Mouse (Mus musculus) hindbrain, embryonic 16.5 days (tissue): Measurements from ENCODE around the gene Kif26a. TPM values are rescaled to one million over a fixed set of nuclear protein-coding genes. Genes with fewer than 3 reads are reported as not detected.

Experiments used
- ATAC-seq: fragments of 200-750 bp; cut with Nextera tagmentation; 2 replicates; pipeline ENCODE4 v1.8.0; 2017; ENCODE audit warnings: moderate TSS enrichment, moderate library complexity
- H3K27ac ChIP-seq: fragments of 300-500 bp; sonication (generic); 2 replicates; pipeline ENCODE4 v1.5.1; 2014; ENCODE audit warnings: low read depth, mild to moderate bottlenecking, control low read depth, low read length, moderate library complexity
- H3K27me3 ChIP-seq: fragments of 300-500 bp; sonication (generic); replicated peaks from 2 replicates; pipeline ENCODE4 v1.6.1; 2014; ENCODE audit warnings: low read length; ENCODE audit not compliant: control insufficient read depth, insufficient read depth
- H3K36me3 ChIP-seq: fragments of 300-500 bp; sonication (generic); 2 replicates; pipeline ENCODE4 v1.6.1; 2014; ENCODE audit warnings: mild to moderate bottlenecking, low read length, moderate library complexity, mixed read lengths; ENCODE audit not compliant: control insufficient read depth, insufficient read depth
- H3K4me1 ChIP-seq: fragments of 300-500 bp; sonication (generic); 2 replicates; pipeline ENCODE4 v1.6.1; 2014; ENCODE audit warnings: low read depth, low read length; ENCODE audit not compliant: control insufficient read depth, insufficient read depth
- H3K4me2 ChIP-seq: fragments of 300-500 bp; sonication (generic); 2 replicates; pipeline ENCODE4 v1.6.1; 2014; ENCODE audit warnings: mild to moderate bottlenecking, low read length, control low read depth, moderate library complexity
- H3K4me3 ChIP-seq: fragments of 300-500 bp; sonication (generic); 2 replicates; pipeline ENCODE4 v1.5.1; 2014; ENCODE audit warnings: mild to moderate bottlenecking, low read length, control low read depth, moderate library complexity
- H3K9ac ChIP-seq: fragments of 300-500 bp; sonication (generic); 2 replicates; pipeline ENCODE4 v1.6.1; 2014; ENCODE audit warnings: low read depth, mild to moderate bottlenecking, control low read depth, low read length, moderate library complexity
- H3K9me3 ChIP-seq: fragments of 300-500 bp; sonication (generic); 2 replicates; pipeline ENCODE4 v1.6.1; 2014; ENCODE audit warnings: mild to moderate bottlenecking, low read length, moderate library complexity; ENCODE audit not compliant: control insufficient read depth
- WGBS: fragments of 180-500 bp; shearing (Covaris S2); extraction: QIAGEN DNeasy Blood & Tissue Kit; methylation state at CpG from one replicate; pipeline ENCODE4 v1.1.7; 2014; 5-methylcytosine and 5-hydroxymethylcytosine counted together
- polyA plus RNA-seq: library from polyadenylated mRNA; unstranded; fragments of >200 nt; fragmentation: Nextera tagmentation; extraction: Ambion mirVana; gene quantifications from 2 replicates; pipeline ENCODE4 v1.2.1, GENCODE M21; 2015

Kif26a gene
- polyA plus RNA-seq, 1 experiment from 2014 or later: 2.5 TPM

DNA sequence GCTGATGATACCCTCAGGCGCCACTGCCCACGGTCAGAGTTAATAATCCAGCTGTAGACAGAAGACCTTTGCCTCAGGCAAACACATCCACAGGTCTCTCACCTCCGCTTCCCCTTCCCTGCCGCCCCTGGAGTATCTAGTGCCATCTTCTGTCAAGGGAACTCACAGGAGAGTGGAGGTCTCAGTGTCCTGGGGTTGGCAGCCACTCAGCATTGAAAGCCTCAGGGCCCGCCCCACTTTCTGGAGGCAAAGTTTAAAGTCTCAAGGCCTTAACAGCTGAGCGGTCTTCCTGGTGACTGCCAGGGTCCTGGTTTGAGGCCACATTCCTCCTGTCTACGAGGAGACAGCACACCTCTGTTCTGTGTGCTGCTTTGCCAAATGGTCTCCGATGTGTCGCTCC, 36.3 kb upstream of the Kif26a start:
- Histone ChIP-seq H3K9ac (no peak overlapping the region), H3K4me1 (no peaks in the 10 kb centered on the region; the same call in 1 of the 2 replicates), H3K27me3 (peaks cover 4% of the 10 kb centered on the region; the same call in 1 of the 2 replicates), H3K4me3 (no peak overlapping the region), H3K27ac (no peak overlapping the region), H3K36me3 (no peaks in the 10 kb centered on the region), H3K9me3 (no peaks in the 10 kb centered on the region), H3K4me2 (no peak overlapping the region)
- no peak for ATAC-seq
- WGBS: 84% methylated on average over 9 of the region's 9 CpGs

DNA sequence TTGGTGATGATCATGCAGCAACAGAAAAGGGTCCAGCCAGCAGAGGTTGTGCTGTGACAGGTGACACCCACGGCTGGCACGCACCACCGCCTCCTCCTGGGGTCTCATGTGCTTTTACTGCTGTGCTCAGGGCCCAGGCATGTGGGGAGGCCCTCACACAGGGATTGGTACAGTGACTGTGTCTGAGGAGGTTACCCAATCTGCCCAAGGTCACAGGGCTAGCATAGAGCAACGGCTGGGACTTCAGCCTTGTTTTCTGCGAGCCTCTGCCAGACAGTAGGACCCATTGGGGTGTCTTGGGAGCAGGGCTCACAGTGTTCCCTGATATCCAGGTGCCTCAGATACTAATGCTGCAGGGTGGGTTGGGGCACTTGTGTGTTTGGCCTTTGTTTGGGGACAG, 34.7 kb upstream of the Kif26a start:
- no peak for ATAC-seq
- WGBS: 89% methylated on average over 5 of the region's 5 CpGs
- no peak overlapping the region for H3K4me3 ChIP-seq
- no peaks in the 10 kb centered on the region; the same call in 1 of the 2 replicates for H3K4me1 ChIP-seq
- no peak overlapping the region for H3K4me2 ChIP-seq
- H3K9me3 ChIP-seq: no peaks in the 10 kb centered on the region
- no peak overlapping the region for H3K27ac ChIP-seq
- H3K36me3 ChIP-seq: no peaks in the 10 kb centered on the region
- H3K27me3 ChIP-seq: peaks cover 3% of the 10 kb centered on the region; the same call in 1 of the 2 replicates
- no peak overlapping the region for H3K9ac ChIP-seq

DNA sequence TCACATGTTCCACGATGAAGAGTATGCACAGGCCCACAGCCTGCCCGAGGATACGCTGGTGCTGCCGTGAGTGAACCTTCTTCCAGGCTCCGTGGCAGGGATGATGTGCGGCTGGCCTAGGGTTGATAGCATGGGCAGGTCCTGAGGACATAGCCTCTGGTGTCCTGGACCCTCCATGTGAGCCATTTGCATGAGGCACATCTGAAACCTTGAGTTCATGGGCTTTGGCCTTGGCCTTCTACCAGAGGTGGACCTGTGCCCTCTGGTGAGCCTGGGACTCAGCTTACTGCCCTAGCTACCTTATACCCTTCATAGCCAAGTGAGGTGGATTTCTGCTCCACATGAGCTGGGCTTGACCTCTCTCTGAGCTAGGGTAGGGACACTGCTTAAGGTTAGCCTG, 33.8 kb upstream of the Kif26a start:
- Histone ChIP-seq H3K9ac (no peak overlapping the region), H3K36me3 (no peaks in the 10 kb centered on the region), H3K4me1 (no peaks in the 10 kb centered on the region), H3K27me3 (no peaks in the 10 kb centered on the region; the same call in 1 of the 2 replicates), H3K27ac (no peak overlapping the region), H3K4me3 (no peak overlapping the region), H3K9me3 (no peaks in the 10 kb centered on the region), H3K4me2 (no peak overlapping the region)
- no peak for ATAC-seq
- WGBS: 91% methylated on average over 6 of the region's 6 CpGs

DNA sequence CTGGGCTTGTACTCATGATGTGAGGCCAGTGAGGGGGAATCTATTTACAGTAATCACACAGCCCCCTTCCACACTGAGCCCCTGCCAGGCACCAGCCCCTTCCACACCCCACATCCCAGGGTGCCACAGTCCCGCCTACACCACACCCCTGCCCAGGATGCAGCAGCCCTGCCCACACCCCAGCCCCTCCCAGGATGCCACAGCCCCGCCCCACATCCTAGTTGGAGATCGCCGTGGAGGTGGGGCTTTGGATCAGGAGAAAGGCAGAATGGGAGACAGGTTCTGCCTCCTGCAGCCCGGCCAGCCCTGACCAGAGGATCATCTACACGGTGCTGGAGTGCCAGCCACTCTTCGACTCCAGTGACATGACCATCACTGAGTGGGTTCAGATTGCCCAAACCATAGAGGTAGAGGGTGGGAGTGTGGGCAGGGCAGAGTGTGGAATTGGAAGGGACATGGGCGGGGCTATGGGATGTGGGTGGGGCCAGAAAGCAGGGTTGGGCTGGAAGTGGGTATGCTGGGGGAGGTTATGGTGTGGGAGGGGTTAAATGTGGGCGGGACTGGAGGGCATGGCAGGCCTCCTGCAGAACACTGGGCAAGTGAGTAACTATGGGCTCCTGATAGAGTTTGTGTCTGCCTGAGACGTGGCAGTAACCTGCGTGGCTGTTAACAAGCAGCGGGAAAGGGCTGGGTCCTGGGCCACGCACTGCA, 33.2 kb upstream of the Kif26a start:
- no peak overlapping the region for H3K27ac ChIP-seq
- no peaks in the 10 kb centered on the region for H3K36me3 ChIP-seq
- H3K4me2 ChIP-seq: no peak overlapping the region
- H3K9ac ChIP-seq: no peak overlapping the region
- ATAC-seq: 0 out of 2 replicates have a peak, but pooled peaks have one; percentile 31
- H3K4me3 ChIP-seq: no peak overlapping the region
- 20% methylated on average over 13 of the region's 13 CpGs for WGBS
- H3K9me3 ChIP-seq: no peaks in the 10 kb centered on the region
- H3K4me1 ChIP-seq: no peaks in the 10 kb centered on the region
- no peaks in the 10 kb centered on the region; the same call in 1 of the 2 replicates for H3K27me3 ChIP-seq

DNA sequence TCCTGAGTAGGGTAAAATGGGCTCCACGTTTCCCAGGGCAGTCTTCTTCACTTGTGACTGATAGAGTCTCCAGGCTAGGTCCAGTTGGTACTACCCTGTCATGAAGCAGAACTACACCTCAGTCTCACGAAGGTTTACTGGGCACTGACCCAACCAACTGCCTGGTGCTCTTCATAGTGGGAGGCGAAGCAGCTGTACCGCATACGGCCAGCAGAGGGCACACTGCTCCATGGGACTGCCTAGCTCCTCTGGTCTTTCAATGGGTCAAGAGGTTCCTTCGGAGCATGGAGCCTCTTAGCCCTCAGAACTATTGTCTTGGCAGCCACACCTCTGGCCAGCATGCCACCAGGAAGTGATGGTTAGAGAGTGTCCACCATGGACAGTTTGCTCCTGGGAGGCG, 32.3 kb upstream of the Kif26a start:
- H3K4me3 ChIP-seq: no peak overlapping the region
- no peaks in the 10 kb centered on the region for H3K36me3 ChIP-seq
- H3K9me3 ChIP-seq: no peaks in the 10 kb centered on the region
- WGBS: 13% methylated on average over 7 of the region's 7 CpGs
- ATAC-seq: peak; percentile 48; the same call in 1 of the 2 replicates
- no peak overlapping the region for H3K9ac ChIP-seq
- H3K4me1 ChIP-seq: no peaks in the 10 kb centered on the region
- no peak overlapping the region for H3K4me2 ChIP-seq
- no peak overlapping the region for H3K27ac ChIP-seq
- no peaks in the 10 kb centered on the region; the same call in 1 of the 2 replicates for H3K27me3 ChIP-seq

DNA sequence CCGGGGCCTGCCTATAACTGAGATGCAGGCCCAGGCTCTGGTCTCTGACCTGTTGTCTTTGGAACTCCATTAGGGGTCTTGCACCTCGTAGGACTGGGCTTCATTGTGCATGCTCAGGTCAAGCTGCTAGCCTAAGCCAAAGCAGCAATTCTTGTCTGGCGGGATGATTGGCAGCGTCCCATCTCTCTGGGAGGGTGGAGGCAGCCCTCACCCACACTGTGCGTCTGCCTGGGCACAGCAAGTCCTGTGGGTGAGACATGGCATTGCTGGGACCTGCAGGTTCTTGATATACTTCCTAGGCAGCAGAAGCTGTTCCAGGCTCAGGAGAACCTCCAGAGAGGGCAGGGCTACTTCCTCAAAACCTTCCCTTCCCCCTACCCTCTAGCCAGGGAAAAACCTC, 29.0 kb upstream of the Kif26a start:
- H3K9ac ChIP-seq: no peak overlapping the region
- no peak overlapping the region for H3K27ac ChIP-seq
- no peaks in the 10 kb centered on the region for H3K4me1 ChIP-seq
- H3K36me3 ChIP-seq: no peaks in the 10 kb centered on the region
- no peaks in the 10 kb centered on the region; the same call in 1 of the 2 replicates for H3K27me3 ChIP-seq
- H3K9me3 ChIP-seq: no peaks in the 10 kb centered on the region
- H3K4me3 ChIP-seq: no peak overlapping the region
- WGBS: 72% methylated on average over 5 of the region's 5 CpGs
- no peak for ATAC-seq
- no peak overlapping the region for H3K4me2 ChIP-seq

DNA sequence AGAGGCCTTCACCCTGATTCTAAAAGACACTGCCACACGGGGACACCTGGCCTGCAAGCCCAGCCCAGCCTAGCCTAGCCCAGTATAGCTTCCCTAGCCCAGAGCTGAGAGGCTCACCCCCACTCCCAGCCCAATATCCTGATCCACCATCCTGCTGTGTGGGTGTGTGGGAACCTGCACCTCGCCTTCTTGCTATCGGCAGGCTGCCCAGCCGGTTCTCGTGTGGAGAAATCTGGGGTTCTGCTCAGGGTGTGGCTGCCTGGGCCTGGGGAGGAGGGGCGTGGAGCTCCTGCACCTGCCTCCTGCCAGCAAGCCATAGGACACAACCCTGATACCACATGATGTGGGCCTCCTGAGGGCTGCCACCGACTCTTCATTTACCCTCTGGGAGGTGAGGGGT, 28.4 kb upstream of the Kif26a start:
- ATAC-seq: no peak
- 82% methylated on average over 7 of the region's 7 CpGs for WGBS

DNA sequence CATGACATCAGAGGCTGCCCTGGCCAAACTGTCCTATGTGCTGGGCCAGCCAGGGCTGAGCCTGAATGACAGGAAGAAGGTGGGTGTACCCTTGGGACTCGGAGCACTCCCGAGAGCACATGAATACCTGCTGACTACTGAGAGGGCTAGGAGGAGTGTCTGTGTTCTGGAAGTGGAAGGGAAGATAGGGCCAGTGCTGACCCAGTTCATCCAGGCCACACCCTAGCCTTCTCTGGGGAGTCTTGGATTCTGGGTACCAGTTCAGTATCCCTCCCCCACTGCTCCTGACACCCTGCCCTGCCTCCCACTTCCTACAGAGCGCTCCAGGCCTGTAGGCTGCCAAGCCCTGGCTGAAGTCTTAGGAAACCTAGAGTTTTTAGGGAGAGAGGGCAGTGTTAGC, 24.8 kb upstream of the Kif26a start:
- no peaks in the 10 kb centered on the region for H3K27me3 ChIP-seq
- no peaks in the 10 kb centered on the region for H3K4me1 ChIP-seq
- H3K9ac ChIP-seq: no peak overlapping the region
- no peak for ATAC-seq
- no peak overlapping the region for H3K27ac ChIP-seq
- H3K4me2 ChIP-seq: no peak overlapping the region
- H3K9me3 ChIP-seq: no peaks in the 10 kb centered on the region
- no peak overlapping the region for H3K4me3 ChIP-seq
- H3K36me3 ChIP-seq: no peaks in the 10 kb centered on the region
- 66% methylated on average over 3 of the region's 3 CpGs for WGBS

More for the DNA sequence above, 28.4 kb upstream of the Kif26a start:
- no peaks in the 10 kb centered on the region; the same call in 1 of the 2 replicates for H3K27me3 ChIP-seq
- no peak overlapping the region for H3K9ac ChIP-seq
- no peaks in the 10 kb centered on the region for H3K9me3 ChIP-seq
- no peak overlapping the region for H3K27ac ChIP-seq
- no peak overlapping the region for H3K4me3 ChIP-seq
- no peak overlapping the region for H3K4me2 ChIP-seq
- H3K36me3 ChIP-seq: no peaks in the 10 kb centered on the region
- H3K4me1 ChIP-seq: no peaks in the 10 kb centered on the region

DNA sequence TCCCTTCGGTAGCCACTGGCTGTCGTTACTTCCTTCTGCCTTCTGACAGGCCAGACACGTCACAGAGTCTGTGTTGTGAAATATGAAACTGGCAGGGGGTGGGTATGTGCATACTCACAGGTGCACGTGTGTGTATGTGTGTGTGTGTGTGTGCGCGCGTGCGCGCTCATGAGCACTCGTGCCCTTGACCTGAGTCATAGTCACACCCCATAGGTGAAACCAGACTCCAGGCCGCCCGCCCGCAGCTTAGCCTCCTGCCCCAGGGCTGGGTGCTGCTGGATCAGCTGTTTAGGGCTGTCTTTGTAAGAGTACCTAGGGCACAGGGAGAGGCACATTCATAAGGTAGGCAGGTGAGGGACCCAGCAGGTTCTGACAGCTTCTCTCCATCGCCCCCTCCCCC, 20.1 kb upstream of the Kif26a start:
- Histone ChIP-seq H3K4me2 (no peak overlapping the region), H3K9me3 (no peaks in the 10 kb centered on the region), H3K27me3 (peaks cover 4% of the 10 kb centered on the region), H3K36me3 (no peaks in the 10 kb centered on the region), H3K4me3 (no peak overlapping the region), H3K4me1 (no peaks in the 10 kb centered on the region; the same call in 1 of the 2 replicates), H3K27ac (no peak overlapping the region), H3K9ac (no peak overlapping the region)
- WGBS: 80% methylated on average over 14 of the region's 14 CpGs
- ATAC-seq: no peak
